Mouse (Mus musculus) limb, embryonic 14.5 days (tissue): ENCODE measurements around the gene Prrc2b. TPM values are rescaled to one million over a fixed set of nuclear protein-coding genes. Genes with fewer than 3 reads are reported as not detected.

Experiments
- ATAC-seq: fragments of 200-750 bp; cut with Nextera tagmentation; 2 replicates; pipeline ENCODE4 v1.8.0; 2017; ENCODE audit warnings: low read depth, moderate number of reproducible peaks, moderate TSS enrichment; ENCODE audit not compliant: low FRiP score
- DNase-seq: peaks from one replicate; pipeline ENCODE4 v3.0.0-alpha.2; 2015; ENCODE audit warnings: low spot score
- H3K27ac ChIP-seq: fragments of 300-500 bp; sonication (generic); replicated peaks from 2 replicates; pipeline ENCODE4 v1.5.1; 2014; ENCODE audit warnings: low read depth, mild to moderate bottlenecking, low read length, moderate library complexity, mixed read lengths
- H3K27me3 ChIP-seq: fragments of 300-500 bp; sonication (generic); 2 replicates; pipeline ENCODE4 v1.6.1; 2014; ENCODE audit warnings: low read length, mixed read lengths; ENCODE audit not compliant: control insufficient read depth, insufficient read depth
- H3K36me3 ChIP-seq: fragments of 300-500 bp; sonication (generic); 2 replicates; pipeline ENCODE4 v1.6.1; 2014; ENCODE audit warnings: mild to moderate bottlenecking, low read length, moderate library complexity, mixed read lengths; ENCODE audit not compliant: control insufficient read depth, insufficient read depth
- H3K4me1 ChIP-seq: fragments of 300-500 bp; sonication (generic); 2 replicates; pipeline ENCODE4 v1.6.1; 2014; ENCODE audit warnings: antibody characterized with exemption, low read length, mixed read lengths; ENCODE audit not compliant: control insufficient read depth, insufficient read depth
- H3K4me2 ChIP-seq: fragments of 300-500 bp; sonication (generic); replicated peaks from 2 replicates; pipeline ENCODE4 v1.6.1; 2014; ENCODE audit warnings: low read depth, mild to moderate bottlenecking, low read length, moderate library complexity; ENCODE audit not compliant: severe bottlenecking
- H3K4me3 ChIP-seq: fragments of 300-500 bp; sonication (generic); replicated peaks from 2 replicates; pipeline ENCODE4 v1.5.1; 2014; ENCODE audit warnings: low read length
- H3K9ac ChIP-seq: fragments of 300-500 bp; sonication (generic); 2 replicates; pipeline ENCODE4 v1.6.1; 2014; ENCODE audit warnings: mild to moderate bottlenecking, low read depth, low read length, moderate library complexity; ENCODE audit not compliant: severe bottlenecking
- H3K9me3 ChIP-seq: fragments of 300-500 bp; sonication (generic); 2 replicates; pipeline ENCODE4 v1.6.1; 2016; ENCODE audit warnings: low read length; ENCODE audit not compliant: control insufficient read depth
- POLR2A ChIP-seq: fragments of 200-500 bp; IDR thresholded peaks from 2 replicates; pipeline ENCODE4 v1.8.0; 2012; ENCODE audit warnings: inconsistent platforms, mild to moderate bottlenecking, moderate library complexity, borderline replicate concordance; ENCODE audit not compliant: insufficient read depth, insufficient read length; ENCODE audit errors: extremely low read depth
- WGBS: fragments of 180-500 bp; shearing (Covaris S2); extraction: QIAGEN DNeasy Blood & Tissue Kit; methylation state at CpG from one replicate; pipeline ENCODE4 v1.1.7; 2014; 5-methylcytosine and 5-hydroxymethylcytosine counted together
- polyA plus RNA-seq, 2 experiments: library from polyadenylated mRNA; depleted of rRNA in 1 of 2; stranded (reverse) in 1 of 2; unstranded in 1 of 2; fragments of >200 nt; fragmentation: Nextera tagmentation in 1 of 2; extraction: Ambion mirVana in 1 of 2; gene quantifications; 2 replicates each; pipeline versions ENCODE4 v1.2.1 to v1.2.3; 2012 to 2014

Gene Prrc2b
- polyA plus RNA-seq, 2 experiments, result 74.6 to 78.2 TPM

GRCm38 (mm10) chr2:32182676-32183296 is 31.9 kb downstream of the Prrc2b start:
- WGBS, result 70% methylated on average over 13 of the region's 13 CpGs
- no peak overlapping the region for H3K4me2 ChIP-seq
- TF ChIP-seq POLR2A, result no peak
- H3K9ac ChIP-seq, result no peak overlapping the region
- no peak overlapping the region for H3K4me3 ChIP-seq
- no peaks in the 10 kb centered on the region for H3K9me3 ChIP-seq
- no peaks in the 10 kb centered on the region for H3K27me3 ChIP-seq
- H3K27ac ChIP-seq, result no peak overlapping the region
- H3K4me1 ChIP-seq, result peaks cover 2% of the 10 kb centered on the region; the same call in 1 of the 2 replicates
- DNase-seq (no peak), ATAC-seq (no peak)
- H3K36me3 ChIP-seq, result peaks cover 48% of the 10 kb centered on the region

- no peak for DNase-seq
- H3K4me2 ChIP-seq, result no peak overlapping the region
- no peaks in the 10 kb centered on the region for H3K9me3 ChIP-seq
- no peak overlapping the region for H3K9ac ChIP-seq
- no peak for ATAC-seq
- no peak overlapping the region for H3K4me3 ChIP-seq
- no peak for TF ChIP-seq POLR2A
- H3K36me3 ChIP-seq, result peaks cover 87% of the 10 kb centered on the region
- no peaks in the 10 kb centered on the region for H3K4me1 ChIP-seq
- H3K27ac ChIP-seq, result no peak overlapping the region
- 92% methylated on average over 13 of the region's 13 CpGs for WGBS
- H3K27me3 ChIP-seq, result no peaks in the 10 kb centered on the region
Measured at GRCm38 (mm10) chr2:32187019-32187551, 36.2 kb downstream of the Prrc2b start.

DNA sequence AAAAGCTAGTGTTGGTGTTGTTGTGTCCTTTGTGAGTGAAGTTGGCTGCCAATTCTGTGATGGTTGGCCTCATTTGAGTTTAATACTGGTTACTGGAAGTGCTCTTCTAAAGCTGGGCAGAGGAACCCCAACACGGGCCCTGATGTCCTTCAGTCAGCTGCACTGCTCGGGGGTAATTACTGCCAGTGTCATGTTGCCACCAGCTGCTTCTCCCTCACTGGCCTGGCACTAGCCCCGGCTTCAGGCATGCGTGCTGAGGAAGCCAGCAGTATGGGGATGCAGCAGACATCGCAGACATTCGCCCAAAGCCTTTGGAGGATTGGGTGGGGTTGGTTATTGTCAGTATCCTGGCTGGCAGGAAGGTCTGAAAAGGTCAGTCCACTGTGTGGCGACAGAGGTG is 36.8 kb downstream of the Prrc2b start:
- whole genome bisulfite sequencing, result 81% methylated on average over 7 of the region's 7 CpGs
- no peak for DNase-seq
- Histone ChIP-seq H3K4me3 (no peak overlapping the region), H3K27me3 (no peaks in the 10 kb centered on the region), H3K4me1 (no peaks in the 10 kb centered on the region), H3K27ac (no peak overlapping the region), H3K36me3 (peaks cover 92% of the 10 kb centered on the region), H3K4me2 (no peak overlapping the region), H3K9me3 (no peaks in the 10 kb centered on the region), H3K9ac (no peak overlapping the region)
- no peak for TF ChIP-seq POLR2A
- ATAC-seq, result no peak

- H3K4me3 ChIP-seq, result no peak overlapping the region
- H3K4me1 ChIP-seq, result no peaks in the 10 kb centered on the region
- WGBS, result 85% methylated on average over 5 of the region's 5 CpGs
- no peak overlapping the region for H3K9ac ChIP-seq
- peaks cover 92% of the 10 kb centered on the region for H3K36me3 ChIP-seq
- H3K9me3 ChIP-seq, result no peaks in the 10 kb centered on the region
- TF ChIP-seq POLR2A, result no peak
- ATAC-seq, result no peak
- DNase-seq, result no peak
- H3K27ac ChIP-seq, result no peak overlapping the region
- H3K27me3 ChIP-seq, result no peaks in the 10 kb centered on the region
- no peak overlapping the region for H3K4me2 ChIP-seq
Measured at GRCm38 (mm10) chr2:32189060-32189681, 38.3 kb downstream of the Prrc2b start.

DNA sequence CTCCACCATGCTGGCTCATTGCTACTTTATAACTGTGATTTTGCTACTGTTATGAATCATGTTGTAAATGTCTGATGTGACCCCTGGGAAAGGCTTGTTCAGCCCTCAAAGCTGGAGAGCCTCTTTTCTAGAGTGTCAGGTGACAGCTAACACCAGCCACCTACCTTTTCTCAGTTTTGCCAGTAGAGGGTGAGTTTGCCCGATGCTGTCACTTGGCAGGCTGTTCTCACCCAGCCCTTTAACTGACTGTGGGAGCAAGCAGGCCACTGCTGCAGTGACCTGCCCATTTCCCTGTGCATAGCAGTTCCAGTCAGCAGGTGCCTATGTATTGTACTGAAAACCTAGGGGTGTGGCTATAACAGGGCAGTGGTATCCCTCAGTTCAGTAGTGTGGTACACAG is 39.7 kb downstream of the Prrc2b start:
- no peak overlapping the region for H3K4me2 ChIP-seq
- no peaks in the 10 kb centered on the region for H3K4me1 ChIP-seq
- no peaks in the 10 kb centered on the region for H3K27me3 ChIP-seq
- H3K9me3 ChIP-seq, result no peaks in the 10 kb centered on the region
- H3K4me3 ChIP-seq, result no peak overlapping the region
- TF ChIP-seq POLR2A, result no peak
- no peak overlapping the region for H3K9ac ChIP-seq
- no peak for ATAC-seq
- H3K27ac ChIP-seq, result no peak overlapping the region
- WGBS, result 64% methylated on average over 1 of the region's 1 CpGs
- DNase-seq, result no peak
- H3K36me3 ChIP-seq, result peaks cover 95% of the 10 kb centered on the region
